Mouse (Mus musculus) gastrocnemius, postnatal 4 days (tissue): ENCODE measurements around the gene Gm45713. TPM values are rescaled to one million over a fixed set of nuclear protein-coding genes. Genes with fewer than 3 reads are reported as not detected.
"Not testable (repeated sequence)": the region's sequence is repeated elsewhere in the genome, so short reads cannot be mapped to it uniquely, and the experiment has no call there.

Source experiments
- DNase-seq, 2 experiments: peaks; one replicate each; pipeline ENCODE4 v3.0.0; 2021 to 2022; ENCODE audit warnings: low spot score in 2 of 2, mixed read lengths in 2 of 2
- total RNA-seq, 2 experiments: library from RNA; stranded (reverse); gene quantifications; 2 replicates each; pipeline ENCODE4 v1.2.3; 2021

Gene Gm45713
- total RNA-seq, 2 experiments from 2014 or later, result 0.34 TPM; not detected in 1

- DNase-seq, result no peak
These were observed 27.1 kb upstream of the Gm45713 start for GRCm38 (mm10) chr7:45162996-45163615.

- no peak for DNase-seq
These were observed 26.5 kb upstream of the Gm45713 start for GRCm38 (mm10) chr7:45162551-45162950.

GRCm38 (mm10) chr7:45161612-45162473 lies 25.8 kb upstream of the Gm45713 start:
- peak; percentile 75 to 85 for DNase-seq

- no peak for DNase-seq
These were observed 24.8 kb upstream of the Gm45713 start for GRCm38 (mm10) chr7:45160866-45161265.

- no peak for DNase-seq
These were observed 24.3 kb upstream of the Gm45713 start for GRCm38 (mm10) chr7:45160316-45160800.

GRCm38 (mm10) chr7:45158991-45159390 lies 23.0 kb upstream of the Gm45713 start:
- no peak for DNase-seq

GRCm38 (mm10) chr7:45157459-45157858 lies 21.4 kb upstream of the Gm45713 start:
- DNase-seq, result no peak

GRCm38 (mm10) chr7:45156206-45156605 lies 20.2 kb upstream of the Gm45713 start:
- DNase-seq, result no peak

GRCm38 (mm10) chr7:45155590-45155989 lies 19.6 kb upstream of the Gm45713 start:
- no peak for DNase-seq

- DNase-seq, result peak in 1 of 2 experiments; percentile 74
These were observed 19.0 kb upstream of the Gm45713 start for GRCm38 (mm10) chr7:45154993-45155514.

GRCm38 (mm10) chr7:45154096-45154992 lies 18.3 kb upstream of the Gm45713 start, which contains the start of the genes Pih1d1 and Aldh16a1:
TSS of gene Pih1d1 (plus strand) at chr7:45154303.
TSS of gene Aldh16a1 (minus strand) at chr7:45154584.
- peak; percentile 94 to 98 for DNase-seq

- DNase-seq, result no peak
These were observed 17.6 kb upstream of the Gm45713 start for GRCm38 (mm10) chr7:45153586-45153985.

GRCm38 (mm10) chr7:45153052-45153451 lies 17.0 kb upstream of the Gm45713 start:
- not testable (repeated sequence) for DNase-seq

- peak in 1 of 2 experiments; percentile 49 for DNase-seq
These were observed 15.3 kb upstream of the Gm45713 start for GRCm38 (mm10) chr7:45151303-45151702.

- DNase-seq, result no peak
These were observed 14.3 kb upstream of the Gm45713 start for GRCm38 (mm10) chr7:45150321-45150720.

- no peak for DNase-seq
These were observed 13.5 kb upstream of the Gm45713 start for GRCm38 (mm10) chr7:45149545-45149944.

- no peak for DNase-seq
These were observed 12.6 kb upstream of the Gm45713 start for GRCm38 (mm10) chr7:45148534-45149098.

GRCm38 (mm10) chr7:45147899-45148298 lies 11.9 kb upstream of the Gm45713 start:
- DNase-seq, result no peak

- no peak for DNase-seq
These were observed 11.2 kb upstream of the Gm45713 start for GRCm38 (mm10) chr7:45147267-45147666.

- no peak for DNase-seq
These were observed 9.4 kb upstream of the Gm45713 start for GRCm38 (mm10) chr7:45145460-45145859.
